Mouse (Mus musculus) lung, adult 2 months (tissue): ENCODE results near the gene Scd3.

Experiments used
- CTCF ChIP-seq: fragments of 200-500 bp; IDR thresholded peaks from 2 replicates; pipeline ENCODE4 v1.5.1; 2011; ENCODE audit warnings: mild to moderate bottlenecking, low read length, control low read depth; ENCODE audit not compliant: insufficient read depth
- POLR2A ChIP-seq: fragments of 200-500 bp; IDR thresholded peaks from 2 replicates; pipeline ENCODE4 v1.6.1; 2011; ENCODE audit warnings: low read depth, mild to moderate bottlenecking, control low read depth, low read length, borderline replicate concordance; ENCODE audit errors: extremely low read depth

- TF ChIP-seq CTCF (no peak), POLR2A (no peak)
Observed at GRCm38 (mm10) chr19:44245761-44246171, 42.7 kb downstream of the Scd3 start.
